Comparison of ENCODE assay signal across 1 mouse cellular context in genomic region chr6:115007728-115008127, GRCm38 (mm10).
TF ChIP-seq lines count a peak whose summit lies in the region.

No protein-coding gene starts in this region.

TF ChIP-seq in CH12.LX, 34 proteins besides CTCF, POLR2A, EP300 and RAD21 (continued from another document):
- TF ChIP-seq MXI1 (IDR thresholded peaks at IDR 0.05; ENCODE audit: low read depth, low read length) (no peak), TCF12 (IDR thresholded peaks at IDR 0.05; ENCODE audit: low read depth, low read length) (peak; percentile 20; the same call in 1 of the 2 replicates), RCOR1 (conservative IDR thresholded peaks at IDR 0.05; ENCODE audit: low read depth, low read length) (no peak; the same call in 1 of the 2 replicates), JUND (conservative IDR thresholded peaks at IDR 0.05; ENCODE audit: low read depth, low read length) (no peak), ZC3H11A (IDR thresholded peaks at IDR 0.05; ENCODE audit: low read depth, low read length) (peak; percentile 82), BHLHE40 (IDR thresholded peaks at IDR 0.05; ENCODE audit: low read depth, low read length) (0 out of 2 replicates have a peak, but pooled peaks have one; percentile 15), E2F4 (IDR thresholded peaks at IDR 0.05; ENCODE audit: insufficient replicate concordance, low read depth, low read length) (no peak), NELFE (IDR thresholded peaks at IDR 0.05; ENCODE audit: low read depth, low read length) (peak; percentile 23; the same call in 1 of the 2 replicates)
